Mouse (Mus musculus): ENCODE measurements around the gene Hpn. TPM values are rescaled to one million over a fixed set of nuclear protein-coding genes. Genes with fewer than 3 reads are reported as not detected.

Hpn gene
- polyA plus RNA-seq, 1 experiment from 2014 or later, result 2.0 TPM

DNA sequence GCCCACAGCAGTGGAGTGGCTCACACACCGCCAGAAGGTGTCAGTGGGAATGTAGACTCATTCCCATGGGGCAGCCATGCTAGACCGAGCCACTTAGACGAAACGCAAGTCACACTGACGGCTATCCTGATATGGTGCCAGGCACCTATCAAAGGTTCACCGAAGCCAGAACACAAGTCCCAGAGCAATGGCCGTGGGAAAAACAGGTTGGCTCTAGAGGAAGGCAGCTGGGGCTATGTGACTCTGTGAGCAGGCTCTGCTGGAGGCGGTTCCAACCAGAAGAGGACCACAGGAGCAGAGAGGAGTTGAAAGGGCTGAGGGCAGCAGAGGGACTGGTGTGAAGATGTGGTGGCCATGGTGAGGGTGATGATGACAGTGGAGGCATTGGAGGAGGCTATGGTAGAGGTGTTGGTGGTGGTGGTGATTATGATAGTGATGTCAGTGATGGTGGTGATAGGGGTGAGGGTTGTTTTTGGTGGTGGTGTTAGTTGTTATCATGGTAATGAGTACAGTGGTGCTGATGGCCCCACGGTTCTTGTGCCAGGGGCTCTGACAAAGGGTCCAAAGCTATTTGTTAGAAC, 28.8 kb downstream of the Hpn start:
- H3K4me2 ChIP-seq (ENCODE audit: low read length), result no peak overlapping the region
- H3K36me3 ChIP-seq (ENCODE audit: control insufficient read depth, insufficient read depth, low read length), result no peaks in the 10 kb centered on the region
- peaks cover 0 to 4% of the 10 kb centered on the region in 2 experiments; a peak in 1 of 4 replicates for H3K4me1 ChIP-seq (ENCODE audit: control insufficient read depth in 2 of 2, insufficient read depth in 2 of 2, low read length in 2 of 2)
- H3K9me3 ChIP-seq (ENCODE audit: control insufficient read depth, low read length), result no peaks in the 10 kb centered on the region
- H3K4me3 ChIP-seq (ENCODE audit: control insufficient read depth in 1 of 2, insufficient read depth in 1 of 2, low read depth in 1 of 2, low read length in 2 of 2), result no peak overlapping the region
- ATAC-seq (ENCODE audit: insufficient number of reproducible peaks, insufficient read depth, low FRiP score, low read depth), result no peak
- H3K9ac ChIP-seq (ENCODE audit: low read length), result no peak overlapping the region
- H3K27ac ChIP-seq (replicated peaks in 1 of 2; ENCODE audit: control insufficient read depth in 1 of 2, insufficient read depth in 1 of 2, low read depth in 2 of 2, low read length in 2 of 2), result no peak overlapping the region
- H3K27me3 ChIP-seq (ENCODE audit: control insufficient read depth, insufficient read depth, low read length), result no peaks in the 10 kb centered on the region
- 83% methylated on average over 9 of the region's 9 CpGs for WGBS

DNA sequence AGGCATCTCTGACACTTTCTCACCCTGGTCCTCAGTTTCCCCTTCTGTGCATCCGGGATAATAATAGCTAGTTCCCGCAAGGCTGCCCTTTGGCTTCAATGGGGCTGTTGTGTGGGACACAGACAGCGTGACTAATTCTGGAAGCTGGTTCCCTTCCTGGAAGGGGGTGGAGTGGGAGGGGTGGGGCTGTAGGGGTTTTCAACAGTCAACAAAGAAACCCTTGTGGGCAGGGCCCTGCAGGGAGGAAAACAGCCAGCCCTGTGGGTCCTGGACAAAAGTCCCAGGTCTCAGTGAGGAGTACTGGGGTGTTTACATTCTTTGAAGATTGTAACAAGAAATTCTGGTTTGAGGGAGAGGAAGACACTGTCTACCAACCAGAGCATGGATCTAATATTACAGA, 29.9 kb downstream of the Hpn start:
- WGBS, result 46% methylated on average over 3 of the region's 3 CpGs
- H3K4me1 ChIP-seq (ENCODE audit: control insufficient read depth in 2 of 2, insufficient read depth in 2 of 2, low read length in 2 of 2), result peaks cover 0 to 4% of the 10 kb centered on the region in 2 experiments; a peak in 1 of 4 replicates
- H3K9me3 ChIP-seq (ENCODE audit: control insufficient read depth, low read length), result no peaks in the 10 kb centered on the region
- H3K27me3 ChIP-seq (ENCODE audit: control insufficient read depth, insufficient read depth, low read length), result no peaks in the 10 kb centered on the region
- H3K4me2 ChIP-seq (ENCODE audit: low read length), result no peak overlapping the region
- no peaks in the 10 kb centered on the region for H3K36me3 ChIP-seq (ENCODE audit: control insufficient read depth, insufficient read depth, low read length)
- no peak overlapping the region for H3K27ac ChIP-seq (replicated peaks in 1 of 2; ENCODE audit: control insufficient read depth in 1 of 2, insufficient read depth in 1 of 2, low read depth in 2 of 2, low read length in 2 of 2)
- H3K9ac ChIP-seq (ENCODE audit: low read length), result no peak overlapping the region
- H3K4me3 ChIP-seq (ENCODE audit: control insufficient read depth in 1 of 2, insufficient read depth in 1 of 2, low read depth in 1 of 2, low read length in 2 of 2), result no peak overlapping the region
- no peak for ATAC-seq (ENCODE audit: insufficient number of reproducible peaks, insufficient read depth, low FRiP score, low read depth)

DNA sequence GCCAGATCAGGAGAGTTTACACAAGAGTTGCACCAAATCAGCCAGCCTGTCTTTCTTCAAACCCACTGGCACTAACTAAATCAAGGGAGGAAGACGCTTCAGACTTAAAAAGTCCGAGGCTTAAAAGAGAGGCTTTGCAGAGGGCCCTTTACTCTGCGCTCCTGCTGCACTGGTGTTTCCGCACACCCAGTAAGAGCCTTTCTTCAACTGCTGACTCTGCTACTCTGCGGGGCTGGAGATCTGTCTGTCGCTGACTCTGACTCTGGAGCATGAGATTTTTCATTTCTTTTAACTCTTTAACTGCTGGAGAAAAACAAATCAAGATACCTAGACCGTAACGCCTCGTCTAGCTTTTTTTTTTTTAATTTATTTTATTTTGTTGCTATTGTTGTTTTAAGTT, 30.9 kb downstream of the Hpn start:
- WGBS, result 56% methylated on average over 9 of the region's 9 CpGs
- H3K4me2 ChIP-seq (ENCODE audit: low read length), result no peak overlapping the region
- H3K4me1 ChIP-seq (ENCODE audit: control insufficient read depth in 2 of 2, insufficient read depth in 2 of 2, low read length in 2 of 2), result peaks cover 0 to 4% of the 10 kb centered on the region in 2 experiments; a peak in 1 of 4 replicates
- H3K4me3 ChIP-seq (ENCODE audit: control insufficient read depth in 1 of 2, insufficient read depth in 1 of 2, low read depth in 1 of 2, low read length in 2 of 2), result no peak overlapping the region
- no peak overlapping the region for H3K27ac ChIP-seq (replicated peaks in 1 of 2; ENCODE audit: control insufficient read depth in 1 of 2, insufficient read depth in 1 of 2, low read depth in 2 of 2, low read length in 2 of 2)
- no peak overlapping the region for H3K9ac ChIP-seq (ENCODE audit: low read length)
- H3K27me3 ChIP-seq (ENCODE audit: control insufficient read depth, insufficient read depth, low read length), result no peaks in the 10 kb centered on the region
- no peaks in the 10 kb centered on the region for H3K36me3 ChIP-seq (ENCODE audit: control insufficient read depth, insufficient read depth, low read length)
- no peaks in the 10 kb centered on the region for H3K9me3 ChIP-seq (ENCODE audit: control insufficient read depth, low read length)
- no peak for ATAC-seq (ENCODE audit: insufficient number of reproducible peaks, insufficient read depth, low FRiP score, low read depth)

DNA sequence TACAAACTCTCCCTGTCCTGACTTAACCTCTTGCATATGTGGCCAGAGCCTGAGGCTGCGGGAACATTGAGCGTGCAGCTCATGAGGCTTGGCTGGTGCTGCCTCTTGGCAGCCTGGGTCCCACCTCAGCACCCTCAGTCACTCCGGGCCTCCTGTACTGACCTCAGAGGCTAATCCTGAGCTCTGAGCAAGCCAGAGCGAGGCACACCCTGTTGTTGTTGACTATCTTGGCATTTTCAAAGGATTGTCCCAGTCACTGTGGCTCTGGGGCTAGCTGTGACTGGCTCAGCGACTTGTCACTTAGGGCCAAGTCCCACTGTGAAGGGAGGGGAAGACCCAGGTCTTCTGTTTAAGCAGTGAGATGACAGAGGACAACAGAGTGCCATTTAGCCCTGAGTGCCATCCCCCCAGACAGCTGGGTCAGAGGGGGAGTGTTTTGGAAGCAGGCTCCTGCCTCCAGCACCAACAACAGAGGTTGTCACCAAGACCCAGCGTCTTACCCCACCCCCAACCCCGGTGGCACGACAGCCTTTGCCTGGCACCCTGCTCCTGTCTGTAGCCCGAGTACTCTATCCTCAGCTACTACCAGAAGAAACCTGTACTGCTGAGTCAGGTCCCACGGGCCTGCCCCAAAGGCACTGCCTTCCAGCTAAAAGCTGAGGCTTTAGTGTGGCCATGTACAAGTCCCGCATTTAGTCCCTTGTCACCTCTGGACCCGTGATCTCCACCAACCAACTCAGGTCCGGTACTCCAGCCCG, 32.1 kb downstream of the Hpn start:
- 65% methylated on average over 14 of the region's 14 CpGs for WGBS
- Histone ChIP-seq H3K27me3 (ENCODE audit: control insufficient read depth, insufficient read depth, low read length) (no peaks in the 10 kb centered on the region), H3K27ac (replicated peaks in 1 of 2; ENCODE audit: control insufficient read depth in 1 of 2, insufficient read depth in 1 of 2, low read depth in 2 of 2, low read length in 2 of 2) (no peak overlapping the region), H3K9ac (ENCODE audit: low read length) (no peak overlapping the region), H3K4me3 (ENCODE audit: control insufficient read depth in 1 of 2, insufficient read depth in 1 of 2, low read depth in 1 of 2, low read length in 2 of 2) (no peak overlapping the region), H3K9me3 (ENCODE audit: control insufficient read depth, low read length) (no peaks in the 10 kb centered on the region), H3K4me2 (ENCODE audit: low read length) (no peak overlapping the region), H3K36me3 (ENCODE audit: control insufficient read depth, insufficient read depth, low read length) (no peaks in the 10 kb centered on the region), H3K4me1 (ENCODE audit: control insufficient read depth in 2 of 2, insufficient read depth in 2 of 2, low read length in 2 of 2) (peaks cover 0 to 4% of the 10 kb centered on the region in 2 experiments; a peak in 1 of 4 replicates)
- no peak for ATAC-seq (ENCODE audit: insufficient number of reproducible peaks, insufficient read depth, low FRiP score, low read depth)

DNA sequence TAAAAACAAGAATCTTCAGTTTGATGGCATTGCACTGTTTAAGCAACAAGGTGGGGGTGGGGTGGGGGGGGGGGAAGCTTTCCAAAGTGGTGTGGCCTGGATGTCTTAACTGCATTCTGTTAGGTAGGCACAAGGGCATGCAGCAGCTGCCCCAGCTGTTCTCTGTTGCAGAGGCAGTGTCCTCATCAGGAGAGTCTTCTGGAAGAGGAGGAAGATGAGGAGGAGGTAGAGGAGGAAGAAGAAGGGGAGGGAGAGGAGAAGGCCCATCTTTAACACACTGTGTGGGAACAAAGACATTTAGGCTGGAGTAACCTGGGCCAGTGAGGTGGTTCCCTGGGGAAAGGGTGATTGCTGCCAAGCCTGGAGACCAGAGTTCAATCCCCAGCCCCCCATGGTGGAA, 33.0 kb downstream of the Hpn start:
- no peak overlapping the region for H3K9ac ChIP-seq (ENCODE audit: low read length)
- no peak for ATAC-seq (ENCODE audit: insufficient number of reproducible peaks, insufficient read depth, low FRiP score, low read depth)
- no peaks in the 10 kb centered on the region for H3K27me3 ChIP-seq (ENCODE audit: control insufficient read depth, insufficient read depth, low read length)
- peaks cover 0 to 4% of the 10 kb centered on the region in 2 experiments; a peak in 1 of 4 replicates for H3K4me1 ChIP-seq (ENCODE audit: control insufficient read depth in 2 of 2, insufficient read depth in 2 of 2, low read length in 2 of 2)
- H3K9me3 ChIP-seq (ENCODE audit: control insufficient read depth, low read length), result no peaks in the 10 kb centered on the region
- no peak overlapping the region for H3K27ac ChIP-seq (replicated peaks in 1 of 2; ENCODE audit: control insufficient read depth in 1 of 2, insufficient read depth in 1 of 2, low read depth in 2 of 2, low read length in 2 of 2)
- no peak overlapping the region for H3K4me3 ChIP-seq (ENCODE audit: control insufficient read depth in 1 of 2, insufficient read depth in 1 of 2, low read depth in 1 of 2, low read length in 2 of 2)
- no peaks in the 10 kb centered on the region for H3K36me3 ChIP-seq (ENCODE audit: control insufficient read depth, insufficient read depth, low read length)
- H3K4me2 ChIP-seq (ENCODE audit: low read length), result no peak overlapping the region

DNA sequence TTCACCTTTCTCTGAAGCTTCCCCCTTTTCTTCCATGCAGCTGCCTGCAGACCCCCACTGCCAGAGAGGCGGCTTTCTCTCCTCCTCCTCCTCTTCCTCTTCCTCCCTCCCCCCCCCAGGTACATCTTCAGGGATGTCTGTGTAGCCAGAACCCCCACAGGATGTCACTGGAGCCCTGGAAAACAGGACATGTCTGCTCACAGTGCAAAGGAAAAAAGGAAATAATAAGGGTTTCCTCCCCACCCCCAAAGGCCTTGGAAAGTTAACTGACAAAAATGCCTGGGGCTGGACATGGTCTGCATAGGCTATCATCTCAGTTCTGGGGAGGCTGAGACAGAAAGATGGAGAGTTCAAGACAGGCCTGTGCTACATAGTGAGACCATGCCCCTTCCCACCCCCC, 34.0 kb downstream of the Hpn start:
- no peak overlapping the region for H3K9ac ChIP-seq (ENCODE audit: low read length)
- no peak for ATAC-seq (ENCODE audit: insufficient number of reproducible peaks, insufficient read depth, low FRiP score, low read depth)
- no peak overlapping the region for H3K4me3 ChIP-seq (ENCODE audit: control insufficient read depth in 1 of 2, insufficient read depth in 1 of 2, low read depth in 1 of 2, low read length in 2 of 2)
- no peaks in the 10 kb centered on the region for H3K27me3 ChIP-seq (ENCODE audit: control insufficient read depth, insufficient read depth, low read length)
- no peak overlapping the region for H3K27ac ChIP-seq (replicated peaks in 1 of 2; ENCODE audit: control insufficient read depth in 1 of 2, insufficient read depth in 1 of 2, low read depth in 2 of 2, low read length in 2 of 2)
- no peaks in the 10 kb centered on the region for H3K36me3 ChIP-seq (ENCODE audit: control insufficient read depth, insufficient read depth, low read length)
- H3K4me2 ChIP-seq (ENCODE audit: low read length), result no peak overlapping the region
- WGBS, result 29% methylated on average over 1 of the region's 1 CpGs
- peaks cover 0 to 4% of the 10 kb centered on the region in 2 experiments; a peak in 1 of 4 replicates for H3K4me1 ChIP-seq (ENCODE audit: control insufficient read depth in 2 of 2, insufficient read depth in 2 of 2, low read length in 2 of 2)
- no peaks in the 10 kb centered on the region for H3K9me3 ChIP-seq (ENCODE audit: control insufficient read depth, low read length)

DNA sequence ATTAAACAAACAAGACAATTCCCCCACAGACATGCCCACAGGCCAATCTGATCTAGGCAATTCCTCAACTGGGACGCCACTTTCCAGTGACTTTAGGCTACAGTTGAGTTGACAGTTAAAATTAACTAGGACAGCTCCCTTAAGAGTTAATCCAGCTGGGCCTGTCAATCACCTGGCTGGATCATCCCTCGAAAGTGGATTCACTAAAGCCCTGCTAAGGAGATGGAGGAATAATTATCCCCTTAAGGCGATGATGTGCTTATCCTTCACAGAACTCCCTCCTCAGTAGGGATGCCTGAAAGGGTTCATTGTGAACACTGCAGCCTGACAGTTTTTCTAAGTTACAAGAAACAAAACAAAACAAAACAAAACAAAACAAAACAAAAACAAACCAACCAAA, 34.5 kb downstream of the Hpn start:
- Histone ChIP-seq H3K27ac (replicated peaks in 1 of 2; ENCODE audit: control insufficient read depth in 1 of 2, insufficient read depth in 1 of 2, low read depth in 2 of 2, low read length in 2 of 2) (no peak overlapping the region), H3K9ac (ENCODE audit: low read length) (no peak overlapping the region), H3K36me3 (ENCODE audit: control insufficient read depth, insufficient read depth, low read length) (no peaks in the 10 kb centered on the region), H3K4me3 (ENCODE audit: control insufficient read depth in 1 of 2, insufficient read depth in 1 of 2, low read depth in 1 of 2, low read length in 2 of 2) (no peak overlapping the region), H3K9me3 (ENCODE audit: control insufficient read depth, low read length) (no peaks in the 10 kb centered on the region), H3K4me1 (ENCODE audit: control insufficient read depth in 2 of 2, insufficient read depth in 2 of 2, low read length in 2 of 2) (peaks cover 0 to 4% of the 10 kb centered on the region in 2 experiments; a peak in 1 of 4 replicates), H3K27me3 (ENCODE audit: control insufficient read depth, insufficient read depth, low read length) (no peaks in the 10 kb centered on the region), H3K4me2 (ENCODE audit: low read length) (no peak overlapping the region)
- 61% methylated on average over 3 of the region's 3 CpGs for WGBS
- ATAC-seq (ENCODE audit: insufficient number of reproducible peaks, insufficient read depth, low FRiP score, low read depth), result no peak
